Mouse (Mus musculus) thymus, postnatal 4 days (tissue): ENCODE data around the gene Abcb8.
A peak's percentile ranks its signal among the peaks of the same experiment; 100 is the strongest.

Source experiments
- DNase-seq: peaks from one replicate; pipeline ENCODE4 v3.0.0; 2021

Abcb8 gene

GRCm38 (mm10) chr5:24399686-24400085 is 6.2 kb downstream of the Abcb8 start:
- DNase-seq = no peak

GRCm38 (mm10) chr5:24400362-24400761 is 6.9 kb downstream of the Abcb8 start:
- DNase-seq = no peak

GRCm38 (mm10) chr5:24400911-24401605 is 7.6 kb downstream of the Abcb8 start:
- no peak for DNase-seq

GRCm38 (mm10) chr5:24401969-24402368 is 8.5 kb downstream of the Abcb8 start:
- no peak for DNase-seq

GRCm38 (mm10) chr5:24404594-24405360 is 11.3 kb downstream of the Abcb8 start:
- DNase-seq = no peak

GRCm38 (mm10) chr5:24405389-24405876 is 12.0 kb downstream of the Abcb8 start:
- no peak for DNase-seq

GRCm38 (mm10) chr5:24408651-24409050 is 15.2 kb downstream of the Abcb8 start:
- DNase-seq = no peak

GRCm38 (mm10) chr5:24409466-24409865 is 16.0 kb downstream of the Abcb8 start:
- DNase-seq = no peak

GRCm38 (mm10) chr5:24412063-24412462 is 18.6 kb downstream of the Abcb8 start:
- no peak for DNase-seq

GRCm38 (mm10) chr5:24413042-24413693 is 19.7 kb downstream of the Abcb8 start, which contains the start of gene Asic3:
TSS of gene Asic3 (plus strand) at chr5:24413392.
- DNase-seq = no peak

GRCm38 (mm10) chr5:24413938-24414337 is 20.5 kb downstream of the Abcb8 start:
- DNase-seq = no peak

- peak; percentile 78 for DNase-seq
These were observed 22.8 kb downstream of the Abcb8 start for GRCm38 (mm10) chr5:24416222-24416736.

- no peak for DNase-seq
These were observed 24.1 kb downstream of the Abcb8 start for GRCm38 (mm10) chr5:24417587-24417986.

- DNase-seq = no peak
These were observed 26.9 kb downstream of the Abcb8 start for GRCm38 (mm10) chr5:24420381-24420780.

GRCm38 (mm10) chr5:24423129-24424003 is 29.9 kb downstream of the Abcb8 start, which contains the start of the genes Cdk5 and Slc4a2:
TSS of gene Cdk5 (minus strand) at chr5:24423530.
TSS of gene Slc4a2 (plus strand) at chr5:24423837.
- peak; percentile 98 for DNase-seq

- peak; percentile 39 for DNase-seq
These were observed 30.7 kb downstream of the Abcb8 start for GRCm38 (mm10) chr5:24424004-24424781.

GRCm38 (mm10) chr5:24424861-24425411 is 31.5 kb downstream of the Abcb8 start:
- peak; percentile 91 for DNase-seq

GRCm38 (mm10) chr5:24425421-24426036 is 32.1 kb downstream of the Abcb8 start:
- peak; percentile 84 for DNase-seq

GRCm38 (mm10) chr5:24426037-24426432 is 32.6 kb downstream of the Abcb8 start:
- peak; percentile 59 for DNase-seq

GRCm38 (mm10) chr5:24426556-24427284 is 33.3 kb downstream of the Abcb8 start:
- DNase-seq = no peak
